Mouse (Mus musculus) neural tube, embryonic 12.5 days (tissue): ENCODE data around the gene Cacng4. TPM values are rescaled to one million over a fixed set of nuclear protein-coding genes. Genes with fewer than 3 reads are reported as not detected.
A peak's percentile ranks its signal among the peaks of the same experiment; 100 is the strongest.

Experiments used
- ATAC-seq: fragments of 200-750 bp; cut with Nextera tagmentation; 2 replicates; pipeline ENCODE4 v1.8.0; 2017; ENCODE audit warnings: low read depth, mild to moderate bottlenecking, moderate TSS enrichment, moderate library complexity; ENCODE audit not compliant: low FRiP score
- H3K27ac ChIP-seq: fragments of 300-500 bp; sonication (generic); 2 replicates; pipeline ENCODE4 v1.5.1; 2016
- H3K27me3 ChIP-seq: fragments of 300-500 bp; sonication (generic); replicated peaks from 2 replicates; pipeline ENCODE4 v1.6.1; 2016; ENCODE audit warnings: mild to moderate bottlenecking
- H3K36me3 ChIP-seq: fragments of 300-500 bp; sonication (generic); 2 replicates; pipeline ENCODE4 v1.6.1; 2016; ENCODE audit warnings: mild to moderate bottlenecking
- H3K4me1 ChIP-seq: fragments of 300-500 bp; sonication (generic); 2 replicates; pipeline ENCODE4 v1.6.1; 2016
- H3K4me2 ChIP-seq: fragments of 300-500 bp; sonication (generic); replicated peaks from 2 replicates; pipeline ENCODE4 v1.6.1; 2016; ENCODE audit warnings: mild to moderate bottlenecking
- H3K4me3 ChIP-seq: fragments of 300-500 bp; sonication (generic); 2 replicates; pipeline ENCODE4 v1.5.1; 2016
- H3K9ac ChIP-seq: fragments of 300-500 bp; sonication (generic); 2 replicates; pipeline ENCODE4 v1.6.1; 2016; ENCODE audit warnings: mild to moderate bottlenecking
- H3K9me3 ChIP-seq: fragments of 300-500 bp; sonication (generic); 2 replicates; pipeline ENCODE4 v1.6.1; 2016; ENCODE audit warnings: mild to moderate bottlenecking
- WGBS: fragments of 180-500 bp; shearing (Covaris S2); methylation state at CpG from one replicate; pipeline ENCODE4 v1.1.7; 2016; 5-methylcytosine and 5-hydroxymethylcytosine counted together
- polyA plus RNA-seq: library from polyadenylated mRNA; unstranded; fragments of >200 nt; fragmentation: Nextera tagmentation; extraction: Ambion mirVana; gene quantifications from 2 replicates; pipeline ENCODE4 v1.2.1, GENCODE M21; 2016

Gene Cacng4
- 46.5 and 48.3 TPM in 2 replicates for polyA plus RNA-seq

DNA sequence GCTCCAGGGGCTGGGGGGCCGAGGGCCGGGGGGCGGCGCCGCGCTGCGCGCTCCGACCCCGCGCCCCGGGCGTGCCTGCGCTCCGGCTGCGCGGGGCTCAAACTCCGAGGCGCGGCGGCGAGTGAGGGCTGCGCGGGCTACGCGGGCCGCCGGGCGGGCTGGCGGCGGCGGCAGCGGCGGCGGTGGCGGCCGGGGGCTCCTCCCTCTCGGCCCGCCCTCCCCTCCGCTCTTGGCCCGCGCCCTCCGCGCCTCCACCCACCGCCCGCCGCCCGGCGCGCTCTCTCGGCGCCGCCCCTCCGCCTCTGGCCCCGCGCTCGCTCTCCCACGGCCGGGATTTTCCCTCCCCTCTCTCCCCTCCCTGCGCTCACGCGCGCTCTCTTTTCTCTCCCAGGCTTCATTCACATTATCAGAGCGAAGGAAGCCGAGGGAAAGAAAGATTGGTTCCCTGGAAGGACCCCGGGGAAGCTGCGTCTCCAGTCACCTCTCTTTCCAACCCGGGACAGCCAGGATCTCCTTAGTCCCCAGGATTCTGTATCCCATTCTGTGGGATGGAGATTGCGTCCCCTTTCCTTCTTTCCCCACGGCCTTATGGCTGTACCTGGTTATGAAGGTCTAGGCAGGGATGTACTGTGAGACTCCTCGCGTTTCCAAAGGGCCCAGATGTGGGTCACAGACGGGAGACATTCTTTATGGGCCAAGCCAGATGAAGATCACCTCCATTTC is at the start of gene Cacng4:
Gene Cacng4, minus strand, starts transcription at position 11 of the 723 bp plus-strand sequence.
- Histone ChIP-seq H3K9ac (peak within 1 kb of the TSS; percentile 79), H3K36me3 (peaks cover 6% of the 10 kb centered on the region), H3K27ac (peak within 1 kb of the TSS; percentile 81), H3K4me1 (peaks cover 58% of the 10 kb centered on the region), H3K4me3 (peak within 1 kb of the TSS; percentile 79), H3K9me3 (no peaks in the 10 kb centered on the region), H3K27me3 (peaks cover 14% of the 10 kb centered on the region), H3K4me2 (peak within 1 kb of the TSS; percentile 78)
- under 1% methylated on average over 45 of the region's 73 CpGs for WGBS
- peak; percentile 10 for ATAC-seq

DNA sequence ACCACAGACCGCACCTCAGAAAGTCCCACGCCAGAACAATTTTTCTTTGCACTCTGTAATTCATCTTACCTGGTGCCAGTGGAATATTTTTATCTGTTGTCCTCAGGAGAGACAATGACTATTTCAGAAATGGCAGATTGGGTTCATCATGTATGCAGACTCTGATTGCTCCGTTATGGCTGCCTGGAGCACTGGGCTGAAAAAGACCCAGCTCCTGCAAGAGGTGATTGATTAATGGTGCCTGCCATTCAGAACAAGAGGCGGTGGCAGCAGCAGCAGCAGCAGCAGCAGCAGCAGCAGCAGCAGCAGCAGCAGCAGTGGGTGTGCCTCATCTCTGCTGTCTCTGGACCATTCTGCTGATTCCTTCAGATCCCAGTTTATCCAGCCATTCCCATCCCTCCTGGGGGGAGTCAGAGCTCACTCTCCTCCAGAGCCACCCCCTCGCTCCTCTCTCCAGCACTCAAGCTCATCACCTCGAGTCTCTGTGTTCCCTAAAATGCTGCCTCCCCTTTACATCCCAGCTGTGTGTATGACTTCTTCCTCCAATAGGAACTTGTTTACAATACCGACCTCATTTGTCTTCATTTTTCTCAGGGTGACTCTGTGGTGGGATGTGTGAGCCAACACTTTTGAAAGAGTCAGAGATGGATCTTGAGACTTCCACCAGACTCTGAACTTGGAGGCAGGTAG is 39.1 kb upstream of the Cacng4 start:
- H3K27me3 ChIP-seq = no peaks in the 10 kb centered on the region
- no peaks in the 10 kb centered on the region for H3K36me3 ChIP-seq
- ATAC-seq = no peak

DNA sequence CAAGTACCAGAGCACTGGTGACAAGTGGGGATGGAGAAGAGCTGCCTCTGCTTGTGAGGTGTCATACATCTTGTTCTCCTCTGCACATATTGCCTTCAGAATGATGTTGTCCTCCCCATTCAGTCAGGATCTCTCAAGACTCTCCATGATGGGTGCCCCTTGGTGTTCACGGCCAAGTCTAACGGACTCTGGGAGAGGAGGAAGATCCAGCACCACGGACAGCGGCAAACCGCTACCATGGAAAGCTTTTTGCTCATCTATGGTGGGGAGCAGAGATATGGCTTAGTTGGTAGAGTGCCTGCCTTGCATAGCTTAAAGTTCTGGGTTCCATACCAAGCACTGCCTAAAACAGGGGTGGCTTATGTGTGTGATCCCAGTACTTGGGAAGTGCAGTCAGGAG is 22.8 kb upstream of the Cacng4 start:
- WGBS = 44% methylated on average over 5 of the region's 5 CpGs
- no peaks in the 10 kb centered on the region for H3K36me3 ChIP-seq
- no peaks in the 10 kb centered on the region for H3K9me3 ChIP-seq

More for the DNA sequence above, 39.1 kb upstream of the Cacng4 start:
- Histone ChIP-seq H3K9ac (0 out of 2 replicates have a peak overlapping the region, but pooled peaks have one; percentile 1), H3K9me3 (no peaks in the 10 kb centered on the region), H3K4me2 (no peak overlapping the region), H3K4me3 (no peak overlapping the region), H3K27ac (no peak overlapping the region), H3K4me1 (peaks cover 4% of the 10 kb centered on the region)
- WGBS = 62% methylated on average over 7 of the region's 7 CpGs

DNA sequence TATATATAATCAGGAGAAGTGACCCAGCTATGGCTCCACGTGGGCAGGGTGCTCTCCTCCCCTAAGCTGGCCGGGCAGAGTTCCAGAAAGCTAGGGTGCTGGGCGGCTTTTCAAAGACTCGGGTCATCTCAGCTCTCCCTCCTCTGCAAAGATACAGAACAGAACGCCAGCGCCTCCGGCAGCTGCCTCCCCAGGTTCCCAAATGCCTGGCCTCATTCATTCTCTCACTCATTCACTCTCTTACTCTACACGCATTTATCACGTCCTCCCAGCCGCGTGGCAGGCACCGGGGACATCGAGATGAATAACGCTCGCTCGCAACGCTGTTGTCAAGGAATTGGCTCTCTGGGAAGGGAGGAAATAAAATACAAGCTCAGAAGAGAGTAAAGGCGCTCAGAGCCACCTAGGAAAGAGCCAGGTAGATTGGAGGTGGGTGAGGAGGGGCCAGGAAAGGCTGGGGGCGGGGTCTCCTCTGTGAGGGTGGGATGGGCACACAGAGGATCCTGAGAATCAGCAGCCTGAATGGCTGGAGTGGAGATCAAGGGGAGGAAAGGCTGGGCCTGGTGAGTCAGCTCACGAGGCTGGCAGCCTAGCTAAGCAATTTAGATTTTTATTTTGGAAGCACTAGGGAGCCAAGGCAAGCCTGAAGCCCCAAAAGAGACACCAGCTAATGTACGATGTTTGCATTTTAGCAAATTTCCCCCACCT is 18.7 kb upstream of the Cacng4 start:
- H3K9ac ChIP-seq = no peak overlapping the region
- ATAC-seq = peak; percentile 37
- no peaks in the 10 kb centered on the region for H3K36me3 ChIP-seq
- WGBS = 10% methylated on average over 21 of the region's 21 CpGs
- no peaks in the 10 kb centered on the region for H3K9me3 ChIP-seq
- H3K27ac ChIP-seq = peak overlapping the region; percentile 26; the same call in 1 of the 2 replicates
- peaks cover 12% of the 10 kb centered on the region; the same call in 1 of the 2 replicates for H3K27me3 ChIP-seq
- H3K4me2 ChIP-seq = peak overlapping the region; percentile 50
- peaks cover 22% of the 10 kb centered on the region for H3K4me1 ChIP-seq
- no peak overlapping the region for H3K4me3 ChIP-seq

More for the DNA sequence above, 22.8 kb upstream of the Cacng4 start:
- ATAC-seq = no peak
- no peaks in the 10 kb centered on the region for H3K27me3 ChIP-seq
- H3K4me2 ChIP-seq = no peak overlapping the region
- H3K4me3 ChIP-seq = no peak overlapping the region
- peaks cover 15% of the 10 kb centered on the region for H3K4me1 ChIP-seq
- no peak overlapping the region for H3K9ac ChIP-seq
- H3K27ac ChIP-seq = no peak overlapping the region

DNA sequence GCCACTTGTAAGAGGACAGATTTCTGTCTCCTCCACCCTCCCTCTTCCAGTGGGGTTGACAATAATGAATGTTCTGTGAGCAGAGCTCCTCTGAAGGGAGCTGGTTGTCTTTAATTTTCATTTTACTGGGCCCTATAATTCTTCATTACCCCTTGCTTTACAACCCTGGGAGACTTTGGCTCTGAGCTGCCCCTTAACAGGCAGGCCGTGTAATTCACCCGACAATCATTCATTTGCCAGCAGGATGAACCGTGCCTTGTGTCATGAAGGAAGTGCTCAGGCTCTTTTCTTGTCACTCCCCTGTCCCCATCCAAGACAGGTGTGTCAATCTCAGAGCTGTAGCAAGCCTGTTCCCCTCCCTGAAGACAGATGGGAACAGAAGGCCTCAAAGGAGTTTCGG is 18.1 kb upstream of the Cacng4 start:
- H3K36me3 ChIP-seq = no peaks in the 10 kb centered on the region
- H3K4me2 ChIP-seq = peak overlapping the region; percentile 50
- H3K4me1 ChIP-seq = peaks cover 22% of the 10 kb centered on the region
- no peak overlapping the region for H3K4me3 ChIP-seq
- no peak overlapping the region for H3K9ac ChIP-seq
- 24% methylated on average over 4 of the region's 4 CpGs for WGBS
- peaks cover 12% of the 10 kb centered on the region; the same call in 1 of the 2 replicates for H3K27me3 ChIP-seq
- no peaks in the 10 kb centered on the region for H3K9me3 ChIP-seq
- H3K27ac ChIP-seq = no peak overlapping the region
- ATAC-seq = 0 out of 2 replicates have a peak, but pooled peaks have one; percentile 34

DNA sequence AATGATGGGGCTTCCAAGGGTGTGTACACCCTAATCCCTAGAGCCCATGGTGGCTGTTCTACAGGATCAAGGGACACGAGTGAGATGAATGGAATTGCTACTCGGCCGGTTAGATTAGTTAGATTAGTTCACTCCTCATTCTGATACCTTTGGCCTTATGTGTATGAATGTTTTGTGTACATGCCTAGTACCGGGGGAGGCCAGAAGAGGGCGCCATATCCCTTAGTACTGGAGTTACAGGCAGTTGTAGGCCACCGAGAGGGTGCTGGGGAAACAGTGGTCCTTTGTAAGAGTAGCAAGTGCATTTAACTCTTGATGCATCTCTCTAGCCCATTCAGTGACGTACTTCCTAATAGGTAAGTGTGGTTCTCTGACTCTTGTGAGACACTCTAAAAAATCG is 14.2 kb upstream of the Cacng4 start:
- H3K4me3 ChIP-seq = no peak overlapping the region
- no peaks in the 10 kb centered on the region for H3K9me3 ChIP-seq
- peaks cover 21% of the 10 kb centered on the region for H3K4me1 ChIP-seq
- H3K27ac ChIP-seq = no peak overlapping the region
- no peak overlapping the region for H3K9ac ChIP-seq
- no peaks in the 10 kb centered on the region for H3K36me3 ChIP-seq
- peaks cover 12% of the 10 kb centered on the region; the same call in 1 of the 2 replicates for H3K27me3 ChIP-seq
- ATAC-seq = no peak
- H3K4me2 ChIP-seq = no peak overlapping the region
- WGBS = 76% methylated on average over 8 of the region's 8 CpGs

DNA sequence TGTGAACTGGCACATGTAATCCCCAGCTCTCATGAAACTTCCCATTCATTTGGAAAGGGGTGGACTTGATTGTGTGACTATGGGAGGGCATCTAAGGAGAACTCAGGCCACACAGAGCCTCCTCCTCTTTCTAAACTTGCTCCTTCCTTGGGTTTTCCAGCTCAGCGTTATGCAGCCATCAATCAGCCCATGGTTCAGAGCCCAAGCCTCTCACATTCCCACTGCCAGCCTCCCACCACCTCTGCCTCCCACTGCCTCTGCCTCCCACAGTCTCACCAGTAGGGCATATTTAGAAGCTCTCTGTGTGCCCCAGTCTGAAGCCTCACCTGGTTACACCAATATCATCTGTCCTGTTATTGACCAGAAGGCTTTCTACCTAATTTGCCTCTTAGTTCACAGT is 11.7 kb upstream of the Cacng4 start:
- Histone ChIP-seq H3K9ac (no peak overlapping the region), H3K4me2 (no peak overlapping the region), H3K9me3 (no peaks in the 10 kb centered on the region), H3K4me1 (peaks cover 4% of the 10 kb centered on the region; the same call in 1 of the 2 replicates), H3K27ac (no peak overlapping the region), H3K4me3 (no peak overlapping the region), H3K36me3 (no peaks in the 10 kb centered on the region), H3K27me3 (peaks cover 7% of the 10 kb centered on the region; the same call in 1 of the 2 replicates)
- WGBS = 67% methylated on average over 1 of the region's 1 CpGs
- ATAC-seq = no peak

DNA sequence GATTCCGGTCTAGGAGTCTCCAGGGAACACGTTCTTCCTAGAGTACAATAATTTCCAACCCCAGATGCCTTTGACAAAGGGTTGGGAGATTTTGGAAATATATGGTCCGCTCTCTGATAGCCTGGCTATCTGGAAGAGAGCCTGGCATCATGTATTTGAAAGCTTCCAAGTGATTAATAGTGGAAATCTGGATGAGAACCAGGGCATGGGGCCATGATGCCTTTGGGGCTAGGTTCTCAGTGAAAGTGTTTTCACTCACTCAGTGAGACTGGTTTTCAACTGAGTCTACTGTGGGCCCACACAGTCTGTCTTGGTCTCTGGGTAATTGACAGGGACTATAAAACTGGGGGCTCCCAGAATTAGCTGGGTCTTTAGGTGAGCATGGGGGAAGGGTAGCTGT is 7.6 kb upstream of the Cacng4 start:
- Histone ChIP-seq H3K4me1 (peaks cover 10% of the 10 kb centered on the region; the same call in 1 of the 2 replicates), H3K27me3 (peaks cover 12% of the 10 kb centered on the region), H3K9ac (no peak overlapping the region), H3K36me3 (no peaks in the 10 kb centered on the region), H3K27ac (no peak overlapping the region), H3K4me2 (no peak overlapping the region), H3K4me3 (no peak overlapping the region), H3K9me3 (no peaks in the 10 kb centered on the region)
- WGBS = 88% methylated on average over 3 of the region's 3 CpGs
- no peak for ATAC-seq

DNA sequence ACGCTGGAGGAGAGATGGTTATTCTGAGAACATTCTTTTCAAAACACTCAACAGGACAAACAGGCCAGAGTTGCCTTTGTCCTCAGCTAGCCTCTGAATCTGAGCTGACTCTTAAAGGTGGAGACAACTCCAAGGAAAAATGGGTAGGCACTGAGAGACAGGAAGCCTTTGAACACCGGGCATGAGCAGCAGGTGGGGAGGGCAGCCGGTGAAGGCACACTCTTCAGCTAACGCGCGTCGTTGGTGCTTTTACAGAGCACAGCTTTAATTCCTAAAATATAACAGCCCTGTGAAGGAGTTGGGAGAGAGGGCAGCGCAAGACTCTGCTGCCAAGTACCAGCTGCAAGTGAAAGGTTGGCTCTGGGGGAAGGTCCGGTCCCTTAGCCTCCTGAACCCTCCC is 5.0 kb upstream of the Cacng4 start:
- Histone ChIP-seq H3K4me2 (no peak overlapping the region), H3K9me3 (no peaks in the 10 kb centered on the region), H3K27me3 (peaks cover 18% of the 10 kb centered on the region), H3K9ac (no peak overlapping the region), H3K4me3 (no peak overlapping the region), H3K4me1 (peaks cover 27% of the 10 kb centered on the region), H3K27ac (no peak overlapping the region), H3K36me3 (no peaks in the 10 kb centered on the region)
- WGBS = 21% methylated on average over 9 of the region's 9 CpGs
- no peak for ATAC-seq

DNA sequence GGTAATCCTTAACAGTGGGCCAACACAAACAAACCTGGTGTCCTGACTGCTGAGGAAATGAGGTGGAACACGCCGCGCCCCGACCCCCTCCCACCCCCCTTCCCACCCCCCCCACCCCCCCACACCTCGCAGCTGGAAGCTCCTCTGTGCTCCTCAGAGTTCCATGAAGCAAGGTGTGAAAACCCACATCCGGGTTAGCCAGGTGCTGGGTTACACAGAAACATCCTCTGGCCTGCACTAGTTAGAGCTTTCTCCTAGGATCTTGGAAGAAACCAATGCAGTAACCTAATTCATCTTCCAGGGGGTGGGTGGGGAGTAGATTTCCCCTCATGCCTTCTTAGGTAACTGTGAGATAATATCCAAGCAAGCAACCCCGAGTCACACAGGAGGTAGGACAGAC is 2.0 kb upstream of the Cacng4 start:
- Histone ChIP-seq H3K9me3 (no peaks in the 10 kb centered on the region), H3K4me1 (peaks cover 51% of the 10 kb centered on the region), H3K27ac (no peak overlapping the region), H3K36me3 (no peaks in the 10 kb centered on the region), H3K4me2 (no peak overlapping the region), H3K9ac (no peak overlapping the region), H3K4me3 (no peak overlapping the region), H3K27me3 (peaks cover 14% of the 10 kb centered on the region)
- no peak for ATAC-seq
- 47% methylated on average over 7 of the region's 7 CpGs for WGBS

DNA sequence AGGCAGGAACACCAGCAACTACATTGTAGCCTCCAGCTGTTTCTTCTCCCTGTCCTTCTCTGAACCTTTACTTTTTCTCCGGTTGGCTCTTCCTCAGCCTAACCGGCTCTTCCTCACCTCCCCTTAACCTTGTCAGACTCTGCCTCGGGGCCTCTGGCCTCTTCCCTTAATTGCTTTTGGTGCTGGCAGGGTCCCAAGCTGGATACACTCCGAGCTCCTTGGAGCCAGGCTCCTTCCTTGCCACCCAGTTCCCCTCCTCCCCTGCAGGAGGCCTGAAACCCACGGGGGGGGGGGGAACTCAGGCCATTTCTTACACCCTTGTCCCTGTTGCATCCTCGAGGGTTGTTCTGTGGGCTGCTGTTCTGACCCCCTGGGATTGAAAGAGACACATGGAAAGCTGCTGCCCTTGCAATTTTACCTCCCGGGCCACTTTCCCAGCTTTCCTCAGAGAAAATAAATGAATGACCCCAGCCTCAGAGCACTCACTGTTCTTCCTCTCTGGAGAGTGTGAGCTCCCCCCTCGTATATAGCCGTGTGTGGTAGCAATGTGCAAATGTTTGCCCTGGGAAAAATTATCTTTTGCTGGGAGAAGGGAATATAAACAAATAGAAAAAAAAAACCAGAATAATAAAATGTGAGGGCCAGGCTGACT is 1.2 kb upstream of the Cacng4 start:
- WGBS = 2% methylated on average over 9 of the region's 9 CpGs
- Histone ChIP-seq H3K27me3 (peaks cover 14% of the 10 kb centered on the region), H3K9me3 (no peaks in the 10 kb centered on the region), H3K36me3 (peaks cover 4% of the 10 kb centered on the region; the same call in 1 of the 2 replicates), H3K27ac (no peak overlapping the region), H3K4me1 (peaks cover 58% of the 10 kb centered on the region), H3K4me2 (peak overlapping the region; percentile 78), H3K9ac (peak overlapping the region; percentile 79; the same call in 1 of the 2 replicates), H3K4me3 (peak overlapping the region; percentile 79; the same call in 1 of the 2 replicates)
- ATAC-seq = no peak
